Mouse (Mus musculus) limb, embryonic 11.5 days (tissue): ENCODE measurements around the gene Kcnb1. TPM values are rescaled to one million over a fixed set of nuclear protein-coding genes. Genes with fewer than 3 reads are reported as not detected.

Experiments
- ATAC-seq: fragments of 200-750 bp; cut with Nextera tagmentation; 2 replicates; pipeline ENCODE4 v1.8.0; 2017; ENCODE audit warnings: low read depth; ENCODE audit not compliant: insufficient number of reproducible peaks, low FRiP score, low TSS enrichment
- DNase-seq: peaks from one replicate; pipeline ENCODE4 v3.0.0-alpha.2; 2015; ENCODE audit warnings: low spot score
- H3K27ac ChIP-seq: fragments of 300-500 bp; sonication (generic); replicated peaks from 2 replicates; pipeline ENCODE4 v1.5.1; 2014; ENCODE audit warnings: low read depth, mild to moderate bottlenecking, low read length
- H3K27me3 ChIP-seq: fragments of 300-500 bp; sonication (generic); 2 replicates; pipeline ENCODE4 v1.6.1; 2014; ENCODE audit warnings: mild to moderate bottlenecking, low read length, mixed read lengths; ENCODE audit not compliant: control insufficient read depth, insufficient read depth
- H3K36me3 ChIP-seq: fragments of 300-500 bp; sonication (generic); 2 replicates; pipeline ENCODE4 v1.6.1; 2014; ENCODE audit warnings: mild to moderate bottlenecking, low read length, moderate library complexity, mixed read lengths; ENCODE audit not compliant: control insufficient read depth, insufficient read depth
- H3K4me1 ChIP-seq: fragments of 300-500 bp; sonication (generic); 2 replicates; pipeline ENCODE4 v1.6.1; 2014; ENCODE audit warnings: low read length, mixed read lengths; ENCODE audit not compliant: control insufficient read depth, insufficient read depth
- H3K4me2 ChIP-seq: fragments of 300-500 bp; sonication (generic); 2 replicates; pipeline ENCODE4 v1.6.1; 2014; ENCODE audit warnings: low read depth, mild to moderate bottlenecking, moderate library complexity; ENCODE audit not compliant: severe bottlenecking
- H3K4me3 ChIP-seq: fragments of 300-500 bp; sonication (generic); 2 replicates; pipeline ENCODE4 v1.5.1; 2014; ENCODE audit warnings: low read depth, low read length
- H3K9ac ChIP-seq: fragments of 300-500 bp; sonication (generic); 2 replicates; pipeline ENCODE4 v1.6.1; 2014; ENCODE audit warnings: mild to moderate bottlenecking, low read length
- H3K9me3 ChIP-seq: fragments of 300-500 bp; sonication (generic); 2 replicates; pipeline ENCODE4 v1.6.1; 2016; ENCODE audit warnings: low read length; ENCODE audit not compliant: control insufficient read depth
- WGBS: fragments of 180-500 bp; shearing (Covaris S2); extraction: QIAGEN DNeasy Blood & Tissue Kit; methylation state at CpG from one replicate; pipeline ENCODE4 v1.1.7; 2014; 5-methylcytosine and 5-hydroxymethylcytosine counted together
- polyA plus RNA-seq: library from polyadenylated mRNA; unstranded; fragments of >200 nt; fragmentation: Nextera tagmentation; extraction: Ambion mirVana; gene quantifications from 2 replicates; pipeline ENCODE4 v1.2.1, GENCODE M21; 2014

Gene Kcnb1
- 0.28 and 0.29 TPM in 2 replicates for polyA plus RNA-seq

DNA sequence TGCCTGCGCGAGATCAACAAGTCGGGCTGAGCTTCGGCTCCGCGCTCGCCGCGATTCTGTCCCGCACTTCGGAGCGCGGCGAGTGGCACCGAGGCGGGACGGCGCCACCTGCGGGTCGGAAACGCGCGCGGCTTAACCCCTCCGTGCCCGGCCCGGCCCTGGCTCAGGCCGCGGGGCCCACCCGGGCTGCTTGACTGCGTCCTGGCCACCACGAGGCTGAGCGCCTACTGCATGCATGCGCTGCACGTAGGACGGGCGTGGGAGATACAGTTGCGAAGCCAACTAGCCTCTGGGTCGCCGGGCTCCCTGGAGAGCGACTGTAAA, at the start of gene Kcnb1:
Gene Kcnb1 (minus strand): TSS at position 80 of the 324 bp plus-strand sequence.
- no peak; the same call in 1 of the 2 replicates for ATAC-seq
- Histone ChIP-seq H3K4me3 (peak within 1 kb of the TSS; percentile 39), H3K27ac (no peak within 1 kb of the TSS), H3K9me3 (no peaks in the 10 kb centered on the region), H3K27me3 (peaks cover 57% of the 10 kb centered on the region), H3K4me1 (peaks cover 9% of the 10 kb centered on the region), H3K36me3 (no peaks in the 10 kb centered on the region), H3K4me2 (peak within 1 kb of the TSS; percentile 87), H3K9ac (peak within 1 kb of the TSS; percentile 45)
- WGBS = under 1% methylated on average over 41 of the region's 41 CpGs
- peak; percentile 75 for DNase-seq

DNA sequence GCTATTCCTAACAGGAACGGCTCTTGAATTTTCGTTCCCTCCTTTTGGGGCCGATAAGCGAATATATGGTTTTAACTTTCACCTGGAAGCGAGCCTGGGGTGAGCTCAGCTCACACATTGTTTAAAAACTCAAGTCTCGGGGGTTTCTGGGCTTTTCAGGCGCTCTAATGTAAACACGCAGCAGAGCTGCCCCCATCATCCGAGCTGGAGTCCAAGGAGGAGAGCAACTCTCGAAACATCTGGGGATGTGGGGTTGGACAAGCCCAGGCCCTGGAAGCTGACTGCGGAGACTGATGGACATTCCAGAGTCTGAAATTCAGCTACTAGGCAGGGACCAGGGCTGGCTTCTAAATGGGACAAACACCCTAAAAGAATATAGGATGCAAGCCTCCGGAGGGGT, 49.3 kb upstream of the Kcnb1 start:
- Histone ChIP-seq H3K4me2 (peak overlapping the region; percentile 89), H3K4me3 (peak overlapping the region; percentile 57), H3K27me3 (no peaks in the 10 kb centered on the region), H3K27ac (peak overlapping the region; percentile 10; the same call in 1 of the 2 replicates), H3K36me3 (no peaks in the 10 kb centered on the region; the same call in 1 of the 2 replicates), H3K9me3 (no peaks in the 10 kb centered on the region), H3K4me1 (peaks cover 17% of the 10 kb centered on the region), H3K9ac (peak overlapping the region; percentile 43; the same call in 1 of the 2 replicates)
- DNase-seq (peak; percentile 61), ATAC-seq (no peak)
- WGBS = 14% methylated on average over 12 of the region's 12 CpGs

DNA sequence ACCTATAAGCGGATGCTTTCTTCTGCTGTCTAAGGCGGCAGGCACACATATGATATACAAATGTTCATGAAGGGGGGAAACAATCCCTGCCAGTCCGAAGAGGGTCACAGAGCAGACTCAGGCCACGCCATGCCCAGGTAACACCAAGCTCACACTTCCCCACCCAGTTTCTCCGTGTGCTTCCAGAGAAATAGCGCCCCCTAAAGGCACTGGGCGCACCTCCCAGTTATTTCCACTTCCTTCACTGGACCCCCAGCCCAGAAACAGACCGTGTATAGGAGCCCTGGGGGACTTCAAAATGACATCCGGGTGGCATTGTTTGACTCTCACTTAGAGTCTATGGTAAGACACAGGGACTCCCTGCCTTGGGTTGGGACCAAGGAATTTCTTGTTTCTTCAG, 47.3 kb upstream of the Kcnb1 start:
- no peak overlapping the region for H3K27ac ChIP-seq
- DNase-seq (no peak), ATAC-seq (no peak)
- peaks cover 25% of the 10 kb centered on the region for H3K4me1 ChIP-seq
- no peaks in the 10 kb centered on the region; the same call in 1 of the 2 replicates for H3K36me3 ChIP-seq
- H3K9ac ChIP-seq = no peak overlapping the region
- H3K9me3 ChIP-seq = no peaks in the 10 kb centered on the region
- WGBS = 80% methylated on average over 9 of the region's 9 CpGs
- no peaks in the 10 kb centered on the region for H3K27me3 ChIP-seq
- no peak overlapping the region for H3K4me2 ChIP-seq
- H3K4me3 ChIP-seq = no peak overlapping the region

DNA sequence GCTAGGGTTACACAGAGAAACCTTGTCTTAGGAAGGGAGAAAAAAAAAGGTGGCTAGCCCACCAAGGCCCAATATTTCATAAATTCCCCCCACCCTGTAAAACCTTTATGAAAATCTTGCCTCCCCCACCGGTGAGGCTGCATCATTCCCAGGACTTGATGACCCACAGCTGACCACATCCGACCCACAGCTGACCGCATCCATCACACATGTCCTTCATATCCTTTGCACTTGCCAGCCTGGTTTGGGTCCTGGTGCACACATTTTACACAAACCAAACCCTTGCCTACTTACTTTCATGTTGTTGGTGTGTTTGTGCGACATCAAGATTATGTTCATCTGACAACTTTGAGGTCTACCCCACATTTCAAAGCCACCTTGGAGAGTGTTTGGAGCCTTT, 46.2 kb upstream of the Kcnb1 start:
- no peak overlapping the region for H3K4me3 ChIP-seq
- no peak overlapping the region for H3K27ac ChIP-seq
- no peak overlapping the region for H3K9ac ChIP-seq
- ATAC-seq = no peak
- no peak overlapping the region for H3K4me2 ChIP-seq
- H3K27me3 ChIP-seq = no peaks in the 10 kb centered on the region
- no peak for DNase-seq
- no peaks in the 10 kb centered on the region; the same call in 1 of the 2 replicates for H3K36me3 ChIP-seq
- no peaks in the 10 kb centered on the region for H3K9me3 ChIP-seq
- H3K4me1 ChIP-seq = peaks cover 29% of the 10 kb centered on the region
- 97% methylated on average over 4 of the region's 4 CpGs for WGBS

DNA sequence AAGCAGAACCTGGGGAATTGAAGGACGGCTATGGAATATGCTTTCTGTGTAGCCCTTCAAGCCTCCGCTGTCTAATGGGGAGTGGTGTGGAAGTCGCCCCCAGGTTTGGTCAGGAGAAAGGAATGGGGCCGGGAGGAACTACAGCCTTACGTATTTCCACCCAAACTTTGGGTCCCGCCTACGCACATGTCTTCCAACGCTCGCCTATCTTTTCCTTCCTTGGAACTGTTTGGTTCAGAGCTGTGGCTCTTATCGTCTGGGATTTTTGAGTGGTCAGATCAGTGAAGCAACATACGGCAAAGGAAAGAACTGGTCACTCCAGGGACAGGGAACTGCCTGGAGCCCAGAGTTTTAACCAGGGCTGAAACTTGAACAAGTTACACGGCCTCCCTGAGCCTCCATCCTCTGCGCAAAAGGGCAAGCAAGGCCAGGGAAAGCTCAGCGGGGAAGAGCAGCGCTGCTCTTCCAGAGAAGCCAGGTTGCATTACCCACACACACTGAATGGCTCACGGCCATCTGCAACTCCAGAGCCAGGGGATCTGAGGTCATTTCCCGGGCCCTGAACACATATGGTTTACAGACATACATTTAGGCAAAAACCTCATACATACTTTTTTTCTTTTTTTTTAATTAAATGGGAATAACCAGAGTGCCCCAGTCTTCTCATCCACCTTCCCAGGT, 45.5 kb upstream of the Kcnb1 start:
- 77% methylated on average over 17 of the region's 17 CpGs for WGBS
- no peak overlapping the region for H3K4me3 ChIP-seq
- H3K4me2 ChIP-seq = no peak overlapping the region
- no peaks in the 10 kb centered on the region for H3K27me3 ChIP-seq
- peaks cover 23% of the 10 kb centered on the region for H3K4me1 ChIP-seq
- H3K9me3 ChIP-seq = no peaks in the 10 kb centered on the region
- no peak overlapping the region for H3K27ac ChIP-seq
- DNase-seq = no peak
- ATAC-seq = no peak
- H3K9ac ChIP-seq = no peak overlapping the region
- no peaks in the 10 kb centered on the region; the same call in 1 of the 2 replicates for H3K36me3 ChIP-seq

DNA sequence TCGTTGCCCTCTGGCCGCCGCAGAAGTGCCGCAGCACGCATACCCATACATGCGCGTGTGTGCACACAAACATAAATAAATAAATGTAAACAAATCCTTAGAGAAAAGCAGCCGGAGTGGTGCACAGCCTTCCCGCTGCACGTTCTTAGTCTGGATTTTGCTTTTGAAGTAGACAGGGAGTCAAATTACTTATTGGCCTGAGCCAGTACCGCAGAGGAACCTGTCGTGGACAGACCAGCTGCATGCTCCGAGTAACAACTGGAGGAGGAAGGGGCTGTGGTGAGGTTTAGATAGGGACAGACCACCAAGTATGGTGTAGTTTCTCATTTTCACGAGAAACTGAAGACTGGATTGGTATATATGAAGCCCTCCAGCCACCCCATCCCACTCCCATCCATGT, 43.8 kb upstream of the Kcnb1 start:
- Histone ChIP-seq H3K9me3 (no peaks in the 10 kb centered on the region), H3K27me3 (no peaks in the 10 kb centered on the region), H3K36me3 (no peaks in the 10 kb centered on the region; the same call in 1 of the 2 replicates), H3K4me3 (no peak overlapping the region), H3K9ac (no peak overlapping the region), H3K4me2 (peak overlapping the region; percentile 31), H3K4me1 (peaks cover 17% of the 10 kb centered on the region), H3K27ac (0 out of 2 replicates have a peak overlapping the region, but pooled peaks have one; percentile 32)
- 26% methylated on average over 14 of the region's 14 CpGs for WGBS
- ATAC-seq = no peak
- DNase-seq = peak; percentile 58

DNA sequence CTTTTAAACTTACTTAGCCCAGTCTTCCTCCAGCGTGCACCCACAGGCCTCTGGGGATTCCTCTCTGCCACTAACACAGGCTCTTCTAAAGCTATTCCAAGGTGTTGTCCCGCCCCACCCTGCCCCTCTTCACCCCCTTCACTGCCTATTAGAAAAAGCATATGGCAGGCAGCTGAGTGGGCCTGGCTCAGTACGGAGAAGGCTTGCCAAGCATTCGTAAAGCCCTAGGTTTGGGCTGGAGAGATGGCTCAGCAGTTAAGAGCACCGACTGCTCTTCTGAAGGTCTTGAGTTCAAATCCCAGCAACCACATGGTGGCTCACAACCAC, 43.0 kb upstream of the Kcnb1 start:
- no peaks in the 10 kb centered on the region for H3K9me3 ChIP-seq
- 60% methylated on average over 5 of the region's 5 CpGs for WGBS
- H3K9ac ChIP-seq = no peak overlapping the region
- no peak overlapping the region for H3K4me3 ChIP-seq
- H3K4me1 ChIP-seq = peaks cover 13% of the 10 kb centered on the region; the same call in 1 of the 2 replicates
- no peak for DNase-seq
- ATAC-seq = no peak
- no peak overlapping the region for H3K4me2 ChIP-seq
- no peaks in the 10 kb centered on the region; the same call in 1 of the 2 replicates for H3K36me3 ChIP-seq
- H3K27me3 ChIP-seq = no peaks in the 10 kb centered on the region
- no peak overlapping the region for H3K27ac ChIP-seq

DNA sequence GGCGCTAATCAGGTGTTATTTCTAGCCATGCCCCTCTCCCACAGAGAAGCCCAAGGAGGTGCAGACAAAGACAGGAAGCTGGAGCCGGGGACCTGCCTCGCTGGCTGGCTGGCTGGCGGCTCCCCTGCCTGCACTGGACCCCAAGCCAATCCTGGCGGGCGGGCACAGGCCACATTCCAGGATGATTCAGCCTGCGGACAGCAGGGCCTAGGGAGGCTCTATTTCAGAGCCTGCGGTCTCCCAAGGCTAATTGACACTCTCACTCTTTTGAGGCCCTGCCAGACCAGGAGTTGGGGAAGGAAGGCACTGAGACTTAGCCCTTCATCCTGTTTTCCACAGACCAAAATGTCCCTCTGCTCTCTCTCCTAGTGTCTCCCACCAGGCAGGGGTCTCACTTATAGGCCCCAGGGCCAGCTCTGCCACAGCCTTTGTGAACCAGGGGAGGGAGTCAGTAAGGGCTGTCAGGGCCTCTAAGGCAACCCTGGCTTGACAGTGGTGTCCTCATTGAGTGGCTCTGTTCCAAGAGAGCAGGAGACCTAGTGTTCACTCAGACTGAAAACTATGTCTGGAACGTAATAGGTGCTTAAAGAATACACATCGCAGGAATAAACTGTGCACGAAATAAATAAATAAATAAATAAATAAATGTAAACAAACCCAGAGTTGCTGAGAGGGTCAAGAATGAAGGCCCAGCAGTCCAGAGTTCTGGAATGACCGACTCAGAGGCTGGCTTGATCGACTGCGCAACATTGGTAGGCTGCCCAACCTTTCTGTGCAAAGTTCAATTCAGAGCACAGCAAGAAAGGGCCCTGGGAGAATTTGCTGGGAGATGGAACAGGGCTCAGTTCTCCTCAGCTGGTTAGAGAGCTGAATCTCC, 42.4 kb upstream of the Kcnb1 start:
- 58% methylated on average over 14 of the region's 14 CpGs for WGBS
- H3K4me3 ChIP-seq = no peak overlapping the region
- no peak overlapping the region for H3K27ac ChIP-seq
- ATAC-seq (no peak), DNase-seq (peak; percentile 27)
- peaks cover 13% of the 10 kb centered on the region; the same call in 1 of the 2 replicates for H3K4me1 ChIP-seq
- H3K27me3 ChIP-seq = no peaks in the 10 kb centered on the region
- no peaks in the 10 kb centered on the region for H3K9me3 ChIP-seq
- H3K4me2 ChIP-seq = no peak overlapping the region
- H3K9ac ChIP-seq = no peak overlapping the region
- H3K36me3 ChIP-seq = no peaks in the 10 kb centered on the region; the same call in 1 of the 2 replicates
